Mouse (Mus musculus): Measurements from ENCODE around the gene Phox2b. TPM values are rescaled to one million over a fixed set of nuclear protein-coding genes. Genes with fewer than 3 reads are reported as not detected.

Gene Phox2b
- not detected for total RNA-seq (2021)

DNA sequence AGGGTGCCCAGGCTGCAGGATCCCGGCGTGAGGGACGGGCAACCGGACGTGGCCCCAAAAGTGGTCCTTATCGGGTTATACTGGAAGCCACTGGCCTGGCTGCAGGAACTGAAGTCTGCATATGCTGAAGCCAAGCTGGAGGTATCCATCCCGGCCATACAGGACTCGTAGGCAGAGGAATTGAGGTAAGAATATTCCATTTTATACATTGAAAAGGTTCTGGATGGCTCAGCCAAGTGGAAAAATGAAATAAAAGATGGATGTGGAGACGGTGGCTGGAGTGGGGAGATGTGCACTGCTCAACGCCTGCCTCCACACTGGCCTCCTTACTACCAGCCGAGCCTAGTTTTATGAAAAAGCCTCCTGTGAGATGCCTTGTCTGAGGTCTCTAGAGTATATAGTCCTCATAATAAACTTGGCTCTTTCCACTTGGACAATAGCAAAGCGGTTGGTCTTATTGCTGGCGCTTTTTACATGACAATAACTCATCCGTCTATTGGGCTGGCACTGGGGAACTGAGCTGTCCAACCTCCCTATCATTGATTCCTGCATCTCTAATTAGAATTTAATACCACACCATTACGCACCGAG is at the start of gene Phox2b:
TSS of gene Phox2b (minus strand) at position 569 of the 591 bp plus-strand sequence.
- no peak for DNase-seq

DNA sequence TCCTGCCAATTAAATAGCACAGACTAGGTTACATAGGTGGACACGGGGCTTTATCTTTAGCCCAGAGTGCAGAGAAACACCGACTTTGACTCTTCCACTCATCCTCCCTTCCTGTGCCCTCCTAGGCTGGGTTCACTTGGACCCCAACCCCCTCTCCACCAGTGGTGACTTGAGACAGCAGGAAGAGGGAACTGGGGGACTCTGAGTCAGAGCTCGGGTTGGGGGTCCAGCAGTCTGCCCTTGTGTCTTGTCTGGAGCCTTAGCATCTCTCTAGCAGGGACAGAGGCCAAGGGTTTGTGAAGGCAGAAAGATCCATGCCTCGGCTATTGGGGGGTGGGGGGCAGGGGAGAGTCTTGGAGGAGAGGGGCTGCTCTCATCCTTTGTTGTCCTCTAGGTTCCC is 43.5 kb upstream of the Phox2b start:
- no peak for DNase-seq

DNA sequence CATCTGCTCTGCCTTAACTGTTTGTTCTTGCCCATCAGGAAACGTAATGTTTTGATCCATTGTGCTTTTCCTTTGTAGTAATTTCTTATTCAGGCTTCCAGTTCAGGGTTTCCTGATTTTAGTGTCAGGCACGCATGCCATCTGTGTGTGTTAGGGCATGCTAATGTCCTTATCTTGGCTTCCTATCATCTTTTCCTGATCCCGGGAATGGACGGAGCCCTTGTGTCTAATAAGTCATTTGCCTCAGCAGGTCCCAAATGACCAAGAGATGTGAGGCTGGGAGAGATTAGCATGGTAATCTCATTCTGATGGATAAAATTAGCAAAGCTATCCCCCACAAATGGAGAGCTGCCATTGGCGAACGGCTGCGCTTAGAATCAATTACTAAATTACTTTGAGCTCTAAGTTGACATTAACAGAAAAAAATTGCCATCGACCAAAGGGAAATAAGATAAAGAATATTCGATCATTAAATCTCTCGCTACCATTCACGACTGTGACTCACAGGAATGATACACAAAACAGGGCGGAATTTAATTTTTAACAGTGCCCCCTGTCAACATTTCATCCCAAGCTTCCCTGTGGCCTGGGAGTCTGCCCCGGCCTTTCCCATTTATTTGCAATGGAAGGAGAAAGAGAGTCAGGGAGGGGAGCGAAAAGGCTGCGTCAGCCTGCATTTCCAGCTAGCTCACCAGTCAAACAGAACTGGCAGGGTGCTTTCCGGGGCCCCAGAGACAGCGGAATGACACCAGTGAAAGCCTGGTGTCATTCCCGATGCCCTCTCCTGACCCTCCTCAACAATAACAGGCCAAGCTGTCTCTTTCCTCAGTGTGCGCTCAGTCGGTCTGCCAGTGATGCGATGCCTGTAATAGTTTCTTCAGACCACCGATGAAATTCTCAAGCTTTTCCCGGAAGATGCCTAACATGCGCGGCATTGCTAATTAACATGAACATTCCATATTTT is 40.2 kb upstream of the Phox2b start:
- DNase-seq = no peak

DNA sequence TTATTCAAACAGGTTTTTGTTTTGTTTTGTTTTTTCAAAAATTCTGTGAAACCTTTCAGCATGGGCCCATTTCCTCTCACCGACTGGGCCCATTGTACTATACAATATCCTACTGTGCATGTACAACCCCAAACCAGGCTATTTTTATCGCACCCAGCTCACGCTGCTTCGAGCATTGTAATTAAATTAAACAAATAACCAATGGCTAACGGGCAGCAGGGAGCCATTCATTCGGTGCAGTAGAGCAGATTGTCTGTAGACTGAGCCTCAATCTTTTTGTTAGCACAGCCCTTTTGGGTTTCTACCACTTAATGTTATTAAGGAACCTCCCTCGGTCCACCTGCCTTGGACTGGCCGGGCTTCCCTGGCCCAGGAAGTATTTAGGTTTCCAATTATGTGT is 39.5 kb upstream of the Phox2b start:
- DNase-seq = no peak

DNA sequence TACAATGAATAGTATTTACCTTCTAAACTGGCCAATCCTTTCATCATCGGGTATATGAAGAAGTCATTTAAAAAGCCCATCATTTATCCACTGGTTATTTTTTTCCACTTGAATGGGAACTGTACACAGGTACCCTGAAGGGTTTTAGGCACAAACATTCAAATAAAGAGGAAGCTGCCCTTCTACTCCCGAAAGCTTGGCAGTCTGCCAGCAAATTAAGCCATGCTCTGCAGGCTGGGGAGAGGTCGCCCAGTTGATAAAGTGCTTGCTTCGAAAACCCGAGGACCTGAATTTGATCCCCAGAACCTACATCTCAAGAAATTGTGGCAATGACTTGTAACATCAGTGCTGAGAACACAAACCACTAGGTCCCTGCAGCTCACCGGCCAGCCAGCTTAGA is 35.6 kb upstream of the Phox2b start:
- DNase-seq = no peak

DNA sequence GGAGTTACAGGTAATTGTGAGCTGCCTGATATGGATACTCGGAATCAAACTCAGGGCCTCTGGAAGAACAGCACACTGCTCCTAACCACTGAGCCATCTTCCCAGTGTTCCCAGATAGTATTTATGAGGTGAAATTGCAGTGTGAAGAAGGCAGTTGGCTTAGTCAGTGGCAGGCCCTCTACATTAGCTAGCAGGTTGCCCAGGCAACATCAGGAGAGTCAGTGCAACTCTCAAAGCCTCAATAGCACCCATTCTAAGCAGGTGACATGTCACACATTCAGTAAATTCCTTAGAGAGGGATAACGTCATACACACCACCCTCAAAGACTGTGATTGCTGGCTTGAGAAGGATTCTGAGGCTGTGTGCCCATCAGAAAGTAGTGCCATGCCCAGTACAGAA is 32.6 kb upstream of the Phox2b start:
- no peak for DNase-seq

DNA sequence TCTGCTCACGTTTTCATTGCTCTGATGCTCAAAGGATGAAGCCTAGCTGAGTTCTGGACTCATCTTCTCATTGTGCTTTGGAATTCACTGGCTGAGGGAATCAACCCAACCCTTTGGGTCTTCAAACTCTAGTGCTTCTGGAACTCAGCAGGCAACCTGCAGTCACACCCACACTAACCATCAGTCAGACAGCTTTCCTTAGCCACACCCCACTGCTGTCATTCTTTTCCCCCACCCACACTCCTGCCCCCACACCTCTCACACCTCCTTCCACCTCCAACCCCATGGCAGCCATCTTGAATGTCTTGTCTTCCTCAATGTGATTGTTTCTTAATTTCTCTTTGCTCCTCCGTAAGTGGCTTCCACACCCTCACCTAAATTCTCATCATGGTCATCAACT is 7.2 kb upstream of the Phox2b start:
- no peak for DNase-seq

DNA sequence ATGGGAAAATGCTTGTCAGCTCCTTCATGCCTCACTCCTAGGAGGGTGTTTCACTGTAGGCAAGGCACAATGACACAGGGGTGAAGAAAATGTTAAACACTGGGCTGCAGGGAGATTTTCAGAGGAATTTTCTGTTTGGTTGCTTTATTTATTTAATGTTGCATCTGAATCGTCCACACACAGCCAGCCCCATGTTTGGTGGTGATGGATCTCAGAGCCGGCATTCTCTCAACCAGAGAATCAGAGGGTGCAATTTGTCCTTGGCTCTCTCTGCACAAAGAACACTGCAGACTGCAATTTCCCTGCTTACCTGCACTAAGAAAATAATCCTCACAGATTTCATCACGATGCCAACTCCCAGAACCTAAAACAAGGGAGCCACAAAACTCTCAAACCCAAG is 3.9 kb upstream of the Phox2b start:
- DNase-seq = no peak

DNA sequence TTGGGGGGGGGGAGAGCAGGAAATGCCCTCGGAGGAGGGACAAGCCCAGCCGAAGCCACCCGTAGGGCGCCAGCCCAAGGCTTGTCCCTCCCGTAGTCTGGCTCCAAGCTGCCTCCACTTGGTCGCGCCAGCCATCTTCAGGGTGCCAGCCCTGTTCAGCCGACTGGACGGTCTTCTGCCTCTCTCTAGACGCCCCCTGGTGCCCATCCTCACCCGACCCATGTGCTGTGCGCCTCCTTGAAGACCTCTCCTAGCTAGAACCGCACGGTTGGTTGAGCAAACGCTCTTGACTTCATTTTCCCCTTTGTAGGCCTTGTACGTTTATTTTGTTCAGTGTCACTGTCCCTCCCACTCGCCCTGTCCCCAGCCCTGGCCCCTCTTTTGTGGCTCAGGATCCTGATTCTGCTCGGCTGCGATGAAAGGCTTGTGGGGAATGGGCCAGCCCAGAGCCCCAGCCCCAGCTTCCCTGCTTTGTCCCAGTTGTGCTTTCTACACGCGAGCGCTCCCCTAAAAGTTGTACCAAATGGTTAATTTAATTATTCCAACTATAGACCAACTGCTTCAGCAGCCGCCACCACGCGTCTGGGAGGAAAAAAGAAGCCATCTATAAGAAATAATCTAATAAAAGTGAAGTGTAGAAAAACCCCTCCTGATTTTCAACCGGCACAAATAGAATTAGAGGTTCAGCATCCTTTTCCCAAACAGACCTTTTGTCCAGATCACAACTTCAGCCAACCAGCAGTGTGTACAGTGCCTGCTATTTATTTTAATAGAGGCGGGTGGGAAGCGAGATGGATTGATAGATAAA is 2.9 kb upstream of the Phox2b start:
- DNase-seq = no peak

DNA sequence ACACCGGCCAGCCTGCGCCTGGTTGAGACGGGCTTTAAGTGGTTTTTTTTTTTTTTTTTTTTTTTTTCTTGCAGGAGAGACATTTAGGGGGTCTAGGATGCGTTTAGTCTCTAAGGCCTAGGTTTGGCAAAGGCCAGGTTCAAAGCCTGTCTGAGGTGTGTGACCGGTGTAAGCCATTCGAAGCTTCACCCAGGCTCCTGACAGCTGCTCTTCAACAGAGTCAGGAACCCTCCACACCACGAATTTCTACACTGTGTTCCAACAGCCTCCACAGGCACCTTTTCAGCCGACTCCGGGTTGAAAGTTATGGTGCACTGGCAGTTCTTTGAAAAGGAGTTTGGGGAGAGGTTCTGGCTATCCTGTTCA is 2.3 kb upstream of the Phox2b start:
- no peak for DNase-seq

DNA sequence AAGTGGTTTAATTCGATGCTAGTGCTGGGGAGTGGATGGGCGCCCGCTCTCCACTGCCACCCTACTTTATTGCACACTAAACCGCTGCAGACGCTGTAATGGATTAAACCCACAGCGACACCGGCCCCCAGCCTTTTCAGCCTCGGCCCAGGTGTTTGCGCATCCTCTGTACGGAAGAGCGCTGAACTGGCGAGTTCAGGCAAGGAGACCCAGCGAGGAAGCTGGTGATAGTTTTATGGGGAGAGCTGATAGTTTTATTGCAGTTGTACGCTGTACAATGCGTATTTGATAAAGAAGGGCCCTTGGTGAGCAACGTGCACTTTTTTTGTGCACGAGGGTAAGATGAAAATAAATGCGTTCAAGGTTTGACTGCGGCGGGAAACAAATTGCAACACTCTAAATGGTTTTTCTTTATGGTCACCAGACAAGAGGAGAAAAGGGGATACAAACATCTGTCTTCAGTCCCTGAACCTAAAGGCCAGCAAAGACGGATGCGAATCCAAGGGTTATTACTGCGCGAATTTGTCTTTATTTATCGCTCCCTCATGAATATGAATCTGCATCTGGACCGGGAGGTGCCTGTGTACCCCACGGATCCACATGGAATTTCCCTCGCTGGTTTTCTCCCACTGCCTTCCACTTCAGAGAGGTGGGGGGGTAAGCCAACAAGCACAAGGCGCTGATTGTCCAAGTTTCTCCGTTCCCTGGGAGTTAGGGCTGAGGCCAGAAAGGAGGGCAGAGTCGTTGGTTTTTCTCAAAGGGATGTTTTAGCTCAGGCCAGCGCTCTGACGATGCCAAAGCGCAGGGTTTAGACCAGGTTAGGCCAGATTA is 1.7 kb upstream of the Phox2b start:
- no peak for DNase-seq

DNA sequence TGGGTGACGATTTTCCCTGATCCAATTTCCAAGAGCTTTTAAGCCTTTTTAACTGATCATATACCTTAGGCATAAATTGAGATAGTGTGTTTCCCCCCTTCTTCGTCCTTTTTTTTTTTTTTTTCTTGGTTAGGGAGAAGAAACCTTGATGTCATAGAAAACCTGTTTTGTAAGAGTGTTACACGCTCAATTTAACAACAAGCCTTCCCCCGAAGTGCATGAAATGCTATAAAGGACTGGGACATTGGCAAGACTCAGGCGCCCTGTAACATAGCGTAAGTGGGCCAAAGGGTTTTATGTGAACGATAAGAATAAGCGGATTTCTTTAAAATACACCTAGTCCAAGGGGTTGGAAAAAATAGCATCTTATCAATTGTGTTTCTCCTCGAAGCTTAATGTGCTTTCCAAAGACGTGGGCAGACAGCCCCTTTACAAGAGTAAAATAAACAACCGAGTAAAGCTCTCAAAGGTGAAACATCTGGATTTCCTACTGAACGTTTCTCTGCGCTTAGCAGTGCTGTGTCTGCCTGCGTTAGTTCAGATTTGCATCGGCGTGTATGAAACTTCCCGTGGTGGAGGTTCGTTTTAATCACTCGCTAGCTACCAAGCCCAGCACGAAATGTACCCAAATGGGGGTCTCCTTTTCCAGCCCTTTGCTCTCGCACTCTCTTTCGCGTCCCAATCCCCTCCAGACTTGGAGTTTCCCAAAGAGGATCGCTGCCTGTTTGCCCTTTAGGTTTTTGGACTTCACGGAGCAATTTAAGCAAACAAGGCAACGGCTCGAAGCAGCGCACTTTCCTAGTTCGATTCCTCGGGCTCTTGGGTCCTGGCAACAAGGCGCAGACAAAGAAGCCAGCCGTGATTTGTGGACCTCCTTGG is 531 bp upstream of the Phox2b start:
- no peak for DNase-seq

DNA sequence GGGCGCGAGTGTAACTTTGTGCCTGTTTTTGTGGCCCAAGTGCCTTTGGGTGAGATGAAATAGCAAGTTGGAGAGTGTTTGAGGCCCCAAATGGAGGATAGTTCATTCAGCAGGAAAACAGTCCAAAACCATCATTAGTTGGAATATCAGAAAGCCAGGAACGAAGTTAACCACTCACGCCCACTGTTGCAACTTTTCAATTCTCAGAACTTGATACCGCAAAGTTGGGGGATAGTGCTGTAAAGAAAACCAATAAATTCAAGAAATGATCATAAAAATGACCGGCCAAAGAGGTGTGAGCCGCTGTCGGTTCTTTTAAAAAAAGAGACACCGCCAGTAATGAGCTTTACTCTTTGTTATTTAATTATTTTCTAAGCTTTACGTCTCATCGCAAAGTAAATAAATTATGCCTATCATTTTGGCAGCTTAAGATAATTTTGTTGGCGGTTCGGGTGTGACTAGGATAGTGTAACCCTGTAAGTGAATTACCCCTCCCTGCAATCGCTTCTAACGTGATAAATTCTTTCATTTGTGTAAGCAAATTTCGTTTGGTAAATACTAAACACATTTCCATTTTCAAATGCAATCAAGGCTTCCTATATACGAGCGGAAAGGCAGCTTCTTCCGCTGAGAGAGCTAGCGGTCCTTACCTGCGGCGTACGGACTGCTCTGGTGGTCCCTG is 909 bp downstream of the Phox2b start:
- DNase-seq = no peak

DNA sequence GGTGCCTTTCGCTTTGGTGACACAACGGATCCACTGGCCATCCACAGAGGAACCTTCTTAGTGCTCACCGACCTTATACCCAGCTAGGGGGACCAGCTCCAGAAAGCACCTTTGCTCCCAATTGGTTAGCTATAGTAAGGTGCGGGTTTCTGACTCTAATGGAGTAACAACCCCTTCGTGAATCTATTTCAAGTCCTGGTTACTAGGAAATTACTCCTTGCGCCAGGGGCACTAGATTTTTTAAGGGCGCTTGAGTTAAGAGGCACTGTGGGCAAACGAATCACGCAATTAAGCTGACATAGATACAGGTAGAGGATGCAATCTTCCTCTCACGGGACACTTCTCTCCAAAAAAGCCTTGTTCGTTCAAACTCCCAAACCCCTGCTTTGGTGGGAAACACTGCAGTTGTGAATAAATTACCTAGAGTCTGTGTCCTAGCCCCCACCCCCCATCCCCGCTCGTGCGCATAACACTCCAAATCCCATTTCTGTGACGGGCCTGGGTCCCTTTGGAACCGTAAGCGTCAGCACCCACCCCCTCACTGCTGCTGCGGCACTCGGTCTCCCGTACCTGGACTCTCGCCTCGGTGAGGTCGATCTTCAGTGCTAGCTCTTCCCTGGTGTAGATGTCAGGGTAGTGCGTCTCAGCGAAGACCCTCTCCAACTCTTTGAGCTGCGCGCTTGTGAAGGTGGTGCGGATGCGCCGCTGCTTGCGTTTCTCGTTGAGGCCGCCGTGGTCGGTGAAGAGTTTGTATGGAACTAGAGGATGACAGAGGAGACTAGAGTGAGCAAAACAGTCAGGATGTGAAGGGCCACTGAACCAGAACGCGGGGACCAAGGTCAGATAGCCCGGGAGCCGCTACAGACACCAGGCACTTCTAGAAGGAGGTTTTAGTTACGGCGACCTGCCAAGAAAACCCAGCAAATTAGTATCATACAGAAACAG is 1.7 kb downstream of the Phox2b start:
- DNase-seq = no peak

DNA sequence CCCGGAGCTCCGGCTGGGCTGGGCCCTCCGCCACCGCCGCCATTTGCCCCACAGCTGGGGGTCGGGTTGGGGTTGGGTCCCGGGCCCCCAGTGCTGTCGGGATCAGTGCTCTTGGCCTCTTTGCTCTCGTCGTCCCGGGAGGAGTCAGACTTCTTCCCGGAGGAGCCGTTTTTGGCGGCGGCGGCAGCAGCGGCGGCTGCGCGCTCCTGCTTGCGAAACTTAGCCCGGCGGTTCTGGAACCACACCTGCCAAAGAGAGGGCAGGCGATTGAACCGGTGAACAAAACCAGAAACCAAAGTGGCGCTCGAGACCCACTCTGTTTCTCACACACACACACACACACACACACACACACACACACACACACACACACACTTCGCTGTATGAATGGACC is 2.7 kb downstream of the Phox2b start:
- no peak for DNase-seq

DNA sequence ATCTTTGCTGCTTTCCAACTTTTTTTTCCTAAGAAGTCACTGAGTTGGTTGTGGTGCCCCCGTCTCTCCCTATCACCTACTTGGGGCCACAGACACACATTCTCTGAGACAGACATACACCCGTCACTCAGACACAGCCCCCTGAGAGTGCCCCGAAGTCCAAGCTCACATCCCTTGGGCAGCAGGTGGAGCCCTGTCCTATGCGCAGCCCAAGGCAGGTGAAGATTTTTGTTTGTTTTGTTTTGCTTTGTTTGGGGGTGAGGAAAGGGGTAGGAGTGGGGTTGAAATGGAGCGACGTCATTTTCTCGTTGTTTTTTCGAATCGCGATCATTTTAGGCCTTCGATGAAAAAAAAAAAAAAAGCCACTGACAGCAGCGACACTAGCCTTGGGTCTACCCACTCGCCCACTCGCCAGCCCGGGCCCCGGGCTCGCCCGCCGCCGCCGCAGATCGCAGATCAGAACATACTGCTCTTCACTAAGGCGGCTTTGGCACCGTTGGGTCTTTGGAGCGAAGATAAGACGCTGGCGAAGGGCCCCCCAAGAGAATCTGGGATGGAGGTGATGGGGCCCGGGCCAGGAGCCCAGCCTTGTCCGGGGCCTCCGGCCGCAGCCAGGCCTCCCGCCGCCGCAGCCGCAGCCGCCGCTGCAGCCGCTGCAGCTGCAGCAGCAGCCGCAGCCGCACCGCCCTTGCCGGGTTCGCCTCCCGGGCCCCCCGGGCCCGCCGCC is 3.3 kb downstream of the Phox2b start:
- DNase-seq = no peak

DNA sequence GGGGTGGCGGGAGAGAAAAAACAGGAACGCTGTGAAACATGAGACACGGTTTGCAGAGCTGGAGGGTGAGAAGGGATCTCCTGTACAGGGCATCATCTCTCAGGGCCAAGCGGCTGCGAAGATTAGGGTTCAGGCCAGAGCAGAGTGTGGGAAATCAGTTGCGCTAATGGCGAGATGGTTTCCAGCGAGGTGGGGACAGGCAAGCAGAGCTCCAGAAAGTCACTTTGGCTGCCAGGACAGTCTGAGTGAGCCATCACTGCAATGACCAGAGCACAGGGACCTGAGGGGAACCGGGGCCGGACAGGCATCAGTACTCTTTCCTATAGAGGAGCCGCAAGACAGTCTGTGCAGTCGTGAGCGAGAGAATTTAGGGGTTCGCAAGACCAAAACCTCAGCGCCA is 3.9 kb downstream of the Phox2b start:
- no peak for DNase-seq

DNA sequence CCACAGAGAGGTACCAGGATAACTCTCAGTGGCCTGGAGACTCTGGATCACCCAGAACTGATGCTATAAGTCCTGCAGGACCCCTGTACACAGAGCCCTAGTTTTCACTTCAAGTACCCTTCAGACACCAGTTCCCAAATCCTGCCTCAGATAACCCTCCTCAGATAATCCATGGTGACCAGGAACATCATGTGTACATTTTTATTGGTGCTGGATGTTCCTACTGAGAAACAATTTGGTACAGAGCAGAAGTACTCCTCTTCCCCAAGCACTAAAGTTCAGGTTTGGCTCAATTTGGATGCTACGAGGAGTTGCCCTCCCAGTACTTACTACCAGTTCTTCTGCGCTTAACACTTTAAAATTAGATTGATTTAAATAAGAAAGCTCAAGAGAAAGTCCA is 5.1 kb downstream of the Phox2b start:
- DNase-seq = no peak

DNA sequence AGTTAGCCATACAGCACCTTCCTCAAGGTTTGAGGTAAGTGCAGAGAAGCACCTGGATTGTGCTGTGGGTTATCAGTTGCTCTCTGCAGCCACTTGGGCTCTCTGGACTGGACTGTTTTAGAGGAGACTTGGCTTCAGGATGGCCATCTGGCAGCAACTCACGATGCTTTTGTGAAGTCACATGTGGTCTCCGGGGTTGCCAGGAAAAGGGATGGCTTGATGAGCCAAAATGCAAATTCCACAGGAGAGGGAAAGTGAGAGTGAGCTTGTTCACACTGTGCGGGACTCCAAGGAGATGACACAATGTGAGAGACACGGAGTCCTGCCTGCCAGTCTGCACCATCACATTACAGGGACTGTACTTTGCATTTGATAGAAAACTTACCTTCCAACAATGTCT is 7.3 kb downstream of the Phox2b start:
- no peak for DNase-seq

All from layer of hippocampus, postnatal 36 days (tissue).